Mouse (Mus musculus) stomach, postnatal 0 days (tissue): ENCODE measurements around the gene Eml1. TPM values are rescaled to one million over a fixed set of nuclear protein-coding genes. Genes with fewer than 3 reads are reported as not detected.

ENCODE experiments used
- ATAC-seq: fragments of 200-750 bp; cut with Nextera tagmentation; 2 replicates; pipeline ENCODE4 v1.8.0; 2017; ENCODE audit not compliant: low FRiP score, low TSS enrichment
- DNase-seq: peaks from one replicate; pipeline ENCODE4 v3.0.0-alpha.2; 2016; ENCODE audit warnings: low spot score
- H3K27ac ChIP-seq: fragments of 300-500 bp; sonication (generic); replicated peaks from 2 replicates; pipeline ENCODE4 v1.5.1; 2014; ENCODE audit warnings: mild to moderate bottlenecking, control low read depth
- H3K27me3 ChIP-seq: fragments of 300-500 bp; sonication (generic); 2 replicates; pipeline ENCODE4 v1.6.1; 2014; ENCODE audit warnings: low read length; ENCODE audit not compliant: control insufficient read depth, insufficient read depth
- H3K36me3 ChIP-seq: fragments of 300-500 bp; sonication (generic); 2 replicates; pipeline ENCODE4 v1.6.1; 2014; ENCODE audit warnings: low read length, mixed read lengths; ENCODE audit not compliant: control insufficient read depth, insufficient read depth
- H3K4me1 ChIP-seq: fragments of 300-500 bp; sonication (generic); replicated peaks from 2 replicates; pipeline ENCODE4 v1.6.1; 2014; ENCODE audit warnings: antibody characterized with exemption; ENCODE audit not compliant: control insufficient read depth, insufficient read depth
- H3K4me2 ChIP-seq: fragments of 300-500 bp; sonication (generic); replicated peaks from 2 replicates; pipeline ENCODE4 v1.6.1; 2014; ENCODE audit warnings: low read depth, mild to moderate bottlenecking, control low read depth, moderate library complexity
- H3K4me3 ChIP-seq: fragments of 300-500 bp; sonication (generic); 2 replicates; pipeline ENCODE4 v1.5.1; 2014; ENCODE audit warnings: low read depth, low read length, control low read depth
- H3K9ac ChIP-seq: fragments of 300-500 bp; sonication (generic); 2 replicates; pipeline ENCODE4 v1.6.1; 2014; ENCODE audit warnings: mild to moderate bottlenecking, low read length, control low read depth, mixed read lengths
- H3K9me3 ChIP-seq: fragments of 300-500 bp; sonication (generic); 2 replicates; pipeline ENCODE4 v1.6.1; 2016; ENCODE audit warnings: low read length; ENCODE audit not compliant: control insufficient read depth
- CTCF ChIP-seq: IDR thresholded peaks from 2 replicates; pipeline ENCODE4 v1.5.1; 2016; ENCODE audit warnings: antibody characterized with exemption, low read depth, mild to moderate bottlenecking, moderate library complexity
- EP300 ChIP-seq: optimal IDR thresholded peaks from 2 replicates; pipeline ENCODE3; 2016; ENCODE audit warnings: antibody characterized with exemption
- WGBS: fragments of 180-500 bp; shearing (Covaris S2); extraction: QIAGEN DNeasy Blood & Tissue Kit; methylation state at CpG from one replicate; pipeline ENCODE4 v1.1.7; 2014; 5-methylcytosine and 5-hydroxymethylcytosine counted together
- polyA plus RNA-seq: library from polyadenylated mRNA; unstranded; fragments of >200 nt; fragmentation: Nextera tagmentation; extraction: Ambion mirVana; gene quantifications from 2 replicates; pipeline ENCODE4 v1.2.1, GENCODE M21; 2015

Gene Eml1
- polyA plus RNA-seq, 1 experiment from 2014 or later, result 53.8 TPM

- H3K36me3 ChIP-seq, result no peaks in the 10 kb centered on the region
- H3K9ac ChIP-seq, result peak within 1 kb of the TSS; percentile 91
- peak within 1 kb of the TSS; percentile 86 for H3K27ac ChIP-seq
- peak; percentile 91 for ATAC-seq
- no peaks in the 10 kb centered on the region for H3K27me3 ChIP-seq
- 4% methylated on average over 39 of the region's 50 CpGs for WGBS
- H3K4me1 ChIP-seq, result peaks cover 8% of the 10 kb centered on the region
- peak within 1 kb of the TSS; percentile 94 for H3K4me3 ChIP-seq
- TF ChIP-seq CTCF, result no peak
- H3K4me2 ChIP-seq, result peak within 1 kb of the TSS; percentile 80
- no peaks in the 10 kb centered on the region for H3K9me3 ChIP-seq
- DNase-seq, result peak; percentile 95
Measured at GRCm38 (mm10) chr12:108554120-108554841, 183.5 kb downstream of the Eml1 start, which contains the start of gene Evl. Evl (plus strand) TSS chr12:108554720.

DNA sequence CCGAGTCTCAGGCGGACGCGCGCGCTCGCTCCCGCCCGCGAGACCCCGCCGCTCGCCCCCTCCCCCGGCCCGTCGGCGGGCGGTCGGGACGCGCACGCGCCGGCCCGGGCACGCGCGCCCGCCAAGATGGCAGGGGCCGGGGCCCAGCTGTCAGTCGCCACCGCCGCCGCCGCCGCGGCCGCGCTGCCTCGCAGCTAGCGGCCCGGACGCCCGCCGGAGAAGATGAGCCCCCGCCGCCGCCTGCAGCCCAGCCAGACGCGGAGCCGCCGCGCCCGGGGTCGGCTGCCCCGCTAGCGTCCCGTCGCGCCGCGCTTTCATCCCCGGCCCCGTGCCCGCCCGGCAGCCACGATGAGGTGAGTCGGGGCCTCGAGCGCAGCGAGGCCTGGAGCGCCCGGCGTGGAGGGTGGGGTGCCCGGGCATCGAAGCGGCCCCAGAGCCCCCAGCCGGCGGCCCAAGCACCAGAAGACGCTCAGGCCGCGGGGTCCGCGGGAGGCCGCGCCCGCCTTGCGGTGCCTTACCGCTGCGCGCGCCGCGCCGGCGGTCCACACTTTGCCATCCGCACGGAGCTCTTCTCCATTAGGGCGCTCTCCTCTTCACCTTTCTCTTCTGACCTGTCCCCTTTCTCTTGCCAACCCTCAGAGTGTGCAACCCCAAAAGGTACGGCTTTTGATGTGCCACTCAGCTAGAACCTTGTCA, 184.3 kb downstream of the Eml1 start:
- Histone ChIP-seq H3K27me3 (no peaks in the 10 kb centered on the region), H3K27ac (peak overlapping the region; percentile 86), H3K9ac (peak overlapping the region; percentile 91), H3K9me3 (no peaks in the 10 kb centered on the region), H3K4me1 (peaks cover 8% of the 10 kb centered on the region), H3K4me3 (peak overlapping the region; percentile 94), H3K4me2 (peak overlapping the region; percentile 80), H3K36me3 (no peaks in the 10 kb centered on the region)
- ATAC-seq (peak; percentile 57), DNase-seq (peak; percentile 51)
- no peak for TF ChIP-seq CTCF
- no peak for TF ChIP-seq EP300
- WGBS, result under 1% methylated on average over 47 of the region's 100 CpGs

DNA sequence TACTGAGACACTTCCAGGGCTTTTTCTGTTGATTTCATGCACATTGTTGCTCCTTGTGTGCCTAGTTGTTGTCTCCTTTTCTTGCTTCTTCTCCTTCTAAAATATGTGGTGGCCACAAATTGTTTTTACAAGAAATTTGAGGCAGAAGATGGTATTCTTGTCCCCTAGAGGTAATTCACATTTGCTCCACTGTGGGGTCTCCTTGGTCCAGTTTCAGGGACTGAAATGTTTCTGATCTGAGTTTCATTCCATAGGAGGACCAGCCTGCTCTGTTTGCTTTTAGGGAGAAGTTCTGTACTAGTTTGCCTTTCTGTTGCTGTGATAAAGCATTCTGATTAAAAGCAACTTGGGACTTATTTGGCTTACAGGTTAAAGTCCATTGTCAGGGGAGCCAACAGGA, 187.4 kb downstream of the Eml1 start:
- DNase-seq (peak; percentile 37), ATAC-seq (peak; percentile 11; the same call in 1 of the 2 replicates)
- H3K27ac ChIP-seq, result peak overlapping the region; percentile 35; the same call in 1 of the 2 replicates
- H3K9me3 ChIP-seq, result no peaks in the 10 kb centered on the region
- H3K9ac ChIP-seq, result no peak overlapping the region
- H3K36me3 ChIP-seq, result no peaks in the 10 kb centered on the region
- TF ChIP-seq CTCF (peak; percentile 55), EP300 (no peak)
- H3K4me1 ChIP-seq, result peaks cover 6% of the 10 kb centered on the region
- peak overlapping the region; percentile 11; the same call in 1 of the 2 replicates for H3K4me2 ChIP-seq
- H3K27me3 ChIP-seq, result no peaks in the 10 kb centered on the region
- no peak overlapping the region for H3K4me3 ChIP-seq

DNA sequence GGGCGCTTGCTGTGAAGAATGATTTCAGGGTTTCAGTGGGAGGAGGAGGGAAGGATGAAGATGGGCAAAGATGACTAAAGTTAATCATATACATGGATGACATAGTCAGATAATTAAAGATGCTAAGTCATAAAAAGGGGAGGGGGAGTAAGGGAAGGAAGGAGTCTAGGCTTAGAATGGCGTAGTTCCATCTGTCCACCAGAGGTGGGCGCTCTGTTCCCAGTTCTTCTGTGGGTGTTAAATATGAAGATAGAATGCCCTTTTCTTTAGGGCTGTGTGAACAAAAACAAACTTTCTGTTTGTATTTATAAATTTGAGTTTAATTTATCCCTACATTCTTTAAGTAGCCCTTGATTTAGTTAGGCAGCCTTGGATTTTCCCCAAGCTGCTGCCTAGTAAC, 192.5 kb downstream of the Eml1 start:
- no peak overlapping the region for H3K9ac ChIP-seq
- no peak overlapping the region for H3K4me2 ChIP-seq
- no peaks in the 10 kb centered on the region for H3K4me1 ChIP-seq
- H3K4me3 ChIP-seq, result no peak overlapping the region
- ATAC-seq (no peak), DNase-seq (no peak)
- 85% methylated on average over 3 of the region's 3 CpGs for WGBS
- H3K27me3 ChIP-seq, result no peaks in the 10 kb centered on the region
- TF ChIP-seq EP300 (no peak), CTCF (peak; percentile 72)
- no peak overlapping the region for H3K27ac ChIP-seq
- H3K36me3 ChIP-seq, result no peaks in the 10 kb centered on the region
- H3K9me3 ChIP-seq, result no peaks in the 10 kb centered on the region

DNA sequence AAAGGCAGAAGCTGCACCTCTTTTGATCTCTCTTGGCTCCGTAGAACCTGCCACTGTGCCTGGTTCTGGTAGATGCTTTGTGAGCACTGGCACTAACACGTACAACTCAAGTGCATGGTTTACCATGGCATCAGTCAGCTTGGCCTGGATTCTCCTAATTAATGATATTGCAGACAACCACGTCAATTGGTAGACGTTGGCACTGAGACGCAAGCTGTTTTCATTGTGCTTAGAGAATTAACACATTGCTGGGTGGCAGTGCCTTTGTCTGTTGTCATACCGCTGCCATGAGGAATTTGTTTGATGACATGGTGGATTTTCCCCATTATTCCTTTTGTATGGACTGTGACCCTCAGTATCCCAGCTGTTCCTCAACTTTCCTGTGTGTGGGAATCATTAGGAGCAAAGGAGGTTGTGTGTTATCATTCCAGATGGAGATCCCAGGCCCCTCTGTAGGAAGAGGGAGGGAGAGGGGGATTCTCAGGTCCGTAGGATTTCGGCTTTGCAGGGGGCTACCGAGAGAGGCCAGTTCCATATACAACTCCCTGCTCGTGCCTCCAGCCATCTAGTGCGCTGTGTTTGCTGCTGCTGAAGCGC, 194.3 kb downstream of the Eml1 start:
- Histone ChIP-seq H3K4me1 (no peaks in the 10 kb centered on the region), H3K27me3 (no peaks in the 10 kb centered on the region), H3K4me2 (no peak overlapping the region), H3K27ac (no peak overlapping the region), H3K9me3 (no peaks in the 10 kb centered on the region), H3K36me3 (no peaks in the 10 kb centered on the region), H3K4me3 (no peak overlapping the region), H3K9ac (no peak overlapping the region)
- no peak for TF ChIP-seq CTCF
- TF ChIP-seq EP300, result no peak
- ATAC-seq, result no peak
- no peak for DNase-seq
- 73% methylated on average over 12 of the region's 12 CpGs for WGBS
